Mouse (Mus musculus) gastrocnemius, adult 2 months (tissue): Measurements from ENCODE around the gene Lhfpl1. TPM values are rescaled to one million over a fixed set of nuclear protein-coding genes. Genes with fewer than 3 reads are reported as not detected.
"Not testable (repeated sequence)": the region's sequence is repeated elsewhere in the genome, so short reads cannot be mapped to it uniquely, and the experiment has no call there.

Experiments
- DNase-seq: peaks from one replicate; pipeline ENCODE4 v3.0.0; 2022
- H3K27ac ChIP-seq: fragments of 200-600 bp; 2 replicates; pipeline ENCODE4 v1.8.1; 2022; ENCODE audit warnings: mild to moderate bottlenecking
- H3K4me3 ChIP-seq: fragments of 200-600 bp; 2 replicates; pipeline ENCODE4 v1.8.1; 2022; ENCODE audit warnings: mild to moderate bottlenecking, moderate library complexity
- CTCF ChIP-seq: fragments of 200-600 bp; IDR thresholded peaks from 2 replicates; pipeline ENCODE4 v1.8.1; 2022; ENCODE audit warnings: antibody characterized with exemption, mild to moderate bottlenecking, moderate library complexity
- intact Hi-C: fragments of 180-260 bp; cut with DNase I; formaldehyde crosslinking; loops from one replicate; pipeline ENCODE4 v1.15.1; 2025
- long read RNA-seq, 2 experiments: library from polyadenylated mRNA; stranded (forward); transcript quantifications; one replicate each; pipeline ENCODE4 v2.0.0; 2021
- total RNA-seq, 2 experiments: library from RNA; stranded (reverse); gene quantifications; 2 replicates each; pipeline ENCODE4 v1.2.3; 2021

Lhfpl1 gene
- total RNA-seq = under 1 TPM in 1 of 2 experiments, not detected in 1; 0.56 TPM
- long read RNA-seq, experiment 1 = 0 reads
- long read RNA-seq, experiment 2 = 0 reads

GRCm38 (mm10) chrX:145348377-145349203 lies at the start of gene Lhfpl1:
Gene Lhfpl1, minus strand, starts transcription at chrX:145349089.
- H3K4me3 ChIP-seq = peak within 1 kb of the TSS; percentile 19; the same call in 1 of the 2 replicates
- no peak within 1 kb of the TSS for H3K27ac ChIP-seq
- TF ChIP-seq CTCF = no peak
- intact Hi-C loops = no loop called here
- no peak for DNase-seq

- TF ChIP-seq CTCF = no peak
- Histone ChIP-seq H3K27ac (no peak overlapping the region), H3K4me3 (no peak overlapping the region)
- intact Hi-C loops = no loop called here
- no peak for DNase-seq
These were observed 22.9 kb upstream of the Lhfpl1 start for GRCm38 (mm10) chrX:145371839-145372238.

GRCm38 (mm10) chrX:145362527-145362926 lies 13.6 kb upstream of the Lhfpl1 start:
- Histone ChIP-seq H3K27ac (no peak overlapping the region), H3K4me3 (no peak overlapping the region)
- intact Hi-C loops = no loop called here
- TF ChIP-seq CTCF = no peak
- DNase-seq = no peak

- no peak for TF ChIP-seq CTCF
- H3K4me3 ChIP-seq = no peak overlapping the region
- DNase-seq = no peak
- intact Hi-C loops = no loop called here
- H3K27ac ChIP-seq = no peak overlapping the region
These were observed 6.5 kb downstream of the Lhfpl1 start for GRCm38 (mm10) chrX:145342402-145342801.

- intact Hi-C loops = no loop called here
- Histone ChIP-seq H3K27ac (no peak overlapping the region), H3K4me3 (no peak overlapping the region)
- TF ChIP-seq CTCF = no peak
- DNase-seq = peak; percentile 22
These were observed 12.7 kb downstream of the Lhfpl1 start for GRCm38 (mm10) chrX:145336141-145336540.

GRCm38 (mm10) chrX:145308555-145308954 lies 40.3 kb downstream of the Lhfpl1 start:
- TF ChIP-seq CTCF = no peak; the same call in 1 of the 2 replicates
- no peak overlapping the region for H3K4me3 ChIP-seq
- no peak overlapping the region for H3K27ac ChIP-seq
- DNase-seq = no peak
- intact Hi-C loops = no loop called here

GRCm38 (mm10) chrX:145307174-145307573 lies 41.7 kb downstream of the Lhfpl1 start:
- peak; percentile 22 for DNase-seq
- intact Hi-C loops = no loop called here
- TF ChIP-seq CTCF = peak; percentile 58
- no peak overlapping the region for H3K4me3 ChIP-seq
- H3K27ac ChIP-seq = no peak overlapping the region

GRCm38 (mm10) chrX:145300232-145300631 lies 48.7 kb downstream of the Lhfpl1 start:
- intact Hi-C loops, H3K4me3 ChIP-seq, H3K27ac ChIP-seq, DNase-seq: not testable (repeated sequence)

- DNase-seq = no peak
- Histone ChIP-seq H3K27ac (no peak overlapping the region), H3K4me3 (no peak overlapping the region)
- intact Hi-C loops = no loop called here
- no peak for TF ChIP-seq CTCF
These were observed 76.7 kb downstream of the Lhfpl1 start for GRCm38 (mm10) chrX:145272209-145272608.

- Histone ChIP-seq H3K27ac (no peak overlapping the region), H3K4me3 (no peak overlapping the region)
- no peak for TF ChIP-seq CTCF
- DNase-seq = no peak
- intact Hi-C loops = no loop called here
These were observed 77.1 kb downstream of the Lhfpl1 start for GRCm38 (mm10) chrX:145271768-145272167.

- Histone ChIP-seq H3K27ac (peak overlapping the region; percentile 78), H3K4me3 (no peak overlapping the region)
- TF ChIP-seq CTCF = no peak
- DNase-seq = no peak
- intact Hi-C loops = no loop called here
These were observed 87.1 kb downstream of the Lhfpl1 start for GRCm38 (mm10) chrX:145261803-145262202.

Other genes with a start within 250 kb of the Lhfpl1 start
- gene Amot, start 156.1 kb upstream of the Lhfpl1 start, total RNA-seq = 100 to 1,000 TPM in 1 of 2 experiments, 10 to 100 TPM in 1; 82.8 to 116 TPM